Mouse (Mus musculus) gastrocnemius, postnatal 10 days (tissue): Measurements from ENCODE around the gene Nrap. TPM values are rescaled to one million over a fixed set of nuclear protein-coding genes. Genes with fewer than 3 reads are reported as not detected.
"Not testable (repeated sequence)": the region's sequence is repeated elsewhere in the genome, so short reads cannot be mapped to it uniquely, and the experiment has no call there.

Source experiments
- DNase-seq: peaks from one replicate; pipeline ENCODE4 v3.0.0; 2021; ENCODE audit warnings: mixed read lengths
- long read RNA-seq, 2 experiments: library from polyadenylated mRNA; stranded (forward); transcript quantifications; one replicate each; pipeline ENCODE4 v2.0.0; 2021
- total RNA-seq, 2 experiments: library from RNA; stranded (reverse); gene quantifications; 2 replicates each; pipeline ENCODE4 v1.2.3; 2021

Gene Nrap
- 100 to 1,000 TPM; 478 to 505 TPM for total RNA-seq
- long read RNA-seq, experiment 1, full-length matches to known transcripts, result 124 of 620 reads
- long read RNA-seq, experiment 1, partial matches to known transcripts, result 312 of 620 reads
- long read RNA-seq, experiment 1, other reads (novel, unspliced or antisense), result 184 of 620 reads
- long read RNA-seq, experiment 2, full-length matches to known transcripts, result 99 of 563 reads
- long read RNA-seq, experiment 2, partial matches to known transcripts, result 302 of 563 reads
- long read RNA-seq, experiment 2, other reads (novel, unspliced or antisense), result 162 of 563 reads

GRCm38 (mm10) chr19:56389879-56390278 is at the start of gene Nrap:
Gene Nrap (minus strand): TSS chr19:56390037.
- DNase-seq, result no peak

- no peak for DNase-seq
Measured at GRCm38 (mm10) chr19:56439072-56439434, 49.2 kb upstream of the Nrap start.

- DNase-seq, result no peak
Measured at GRCm38 (mm10) chr19:56438357-56439071, 48.7 kb upstream of the Nrap start.

GRCm38 (mm10) chr19:56436380-56436779 is 46.5 kb upstream of the Nrap start:
- DNase-seq, result no peak

GRCm38 (mm10) chr19:56433581-56433980 is 43.7 kb upstream of the Nrap start:
- DNase-seq, result no peak

- DNase-seq, result no peak
Measured at GRCm38 (mm10) chr19:56432706-56433105, 42.9 kb upstream of the Nrap start.

- no peak for DNase-seq
Measured at GRCm38 (mm10) chr19:56430369-56430768, 40.5 kb upstream of the Nrap start.

- DNase-seq, result peak; percentile 29
Measured at GRCm38 (mm10) chr19:56425492-56425891, 35.7 kb upstream of the Nrap start.

GRCm38 (mm10) chr19:56424606-56425395 is 35.0 kb upstream of the Nrap start:
- DNase-seq, result no peak

- no peak for DNase-seq
Measured at GRCm38 (mm10) chr19:56423370-56423769, 33.5 kb upstream of the Nrap start.

- DNase-seq, result peak; percentile 94
Measured at GRCm38 (mm10) chr19:56422476-56423338, 32.9 kb upstream of the Nrap start.

GRCm38 (mm10) chr19:56420345-56420744 is 30.5 kb upstream of the Nrap start:
- DNase-seq, result no peak

- DNase-seq, result no peak
Measured at GRCm38 (mm10) chr19:56419452-56419851, 29.6 kb upstream of the Nrap start.

- no peak for DNase-seq
Measured at GRCm38 (mm10) chr19:56418404-56418803, 28.6 kb upstream of the Nrap start.

GRCm38 (mm10) chr19:56409884-56410283 is 20.0 kb upstream of the Nrap start:
- DNase-seq, result not testable (repeated sequence)

- DNase-seq, result no peak
Measured at GRCm38 (mm10) chr19:56406581-56406980, 16.7 kb upstream of the Nrap start.

GRCm38 (mm10) chr19:56405824-56406223 is 16.0 kb upstream of the Nrap start:
- no peak for DNase-seq

GRCm38 (mm10) chr19:56401864-56402263 is 12.0 kb upstream of the Nrap start:
- no peak for DNase-seq

- DNase-seq, result peak; percentile 74
Measured at GRCm38 (mm10) chr19:56400200-56400599, 10.4 kb upstream of the Nrap start.

- DNase-seq, result no peak
Measured at GRCm38 (mm10) chr19:56398528-56398795, 8.6 kb upstream of the Nrap start.

- DNase-seq, result no peak
Measured at GRCm38 (mm10) chr19:56397663-56398527, 8.1 kb upstream of the Nrap start.
